Mouse (Mus musculus): Measurements from ENCODE around the gene Gart. TPM values are rescaled to one million over a fixed set of nuclear protein-coding genes. Genes with fewer than 3 reads are reported as not detected.

Gart gene
- polyA plus RNA-seq, 1 experiment from 2014 or later = 128 TPM

DNA sequence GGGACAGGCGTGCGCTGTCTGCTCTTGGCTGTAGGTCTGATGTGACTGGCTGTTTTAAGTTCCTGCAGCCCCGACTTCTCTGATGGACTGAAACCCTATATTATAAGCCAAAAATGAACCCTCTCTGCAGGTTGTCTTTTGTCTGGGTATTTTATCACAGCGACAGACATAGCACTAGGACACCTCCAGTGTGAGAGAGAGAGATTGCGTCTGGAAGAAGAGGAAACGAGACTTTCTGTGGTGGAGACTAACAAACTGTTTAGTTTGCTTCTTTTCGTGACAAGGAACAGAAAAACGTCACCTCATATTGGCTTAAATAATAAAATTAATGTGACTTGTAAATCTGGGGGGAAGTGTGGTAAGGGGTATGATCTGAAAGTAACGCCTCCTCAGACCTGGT lies 45.1 kb downstream of the Gart start:
- no peak for ATAC-seq (replicated peaks; ENCODE audit: low FRiP score)
- WGBS = 39% methylated on average over 9 of the region's 9 CpGs
- Histone ChIP-seq H3K9me3 (replicated peaks) (no peaks in the 10 kb centered on the region), H3K27ac (no peak overlapping the region), H3K4me1 (peaks cover 8% of the 10 kb centered on the region), H3K4me3 (replicated peaks) (no peak overlapping the region), H3K36me3 (no peaks in the 10 kb centered on the region), H3K9ac (no peak overlapping the region), H3K4me2 (no peak overlapping the region), H3K27me3 (peaks cover 24% of the 10 kb centered on the region)

DNA sequence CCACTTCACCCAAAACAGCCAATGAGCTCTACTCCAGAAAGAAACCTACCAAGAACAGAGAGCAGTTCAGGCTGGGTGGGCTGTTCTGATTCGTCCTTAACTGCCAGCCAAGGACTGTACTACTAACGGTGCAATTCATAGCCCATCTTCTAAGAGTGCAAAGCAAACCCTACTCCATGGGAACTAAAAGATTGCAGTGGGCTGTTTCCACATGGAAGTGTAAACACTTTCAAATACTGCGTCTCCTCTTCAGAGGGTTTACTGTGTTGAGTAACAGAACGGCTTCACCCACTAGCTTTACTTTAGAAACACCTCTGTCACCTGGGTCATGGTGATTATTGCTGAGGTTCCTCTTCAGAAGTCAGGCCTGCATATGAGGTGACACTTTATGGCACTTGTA lies 45.7 kb downstream of the Gart start:
- Histone ChIP-seq H3K4me2 (no peak overlapping the region), H3K27me3 (peaks cover 24% of the 10 kb centered on the region), H3K4me1 (peaks cover 13% of the 10 kb centered on the region), H3K9ac (no peak overlapping the region), H3K27ac (no peak overlapping the region), H3K36me3 (no peaks in the 10 kb centered on the region), H3K4me3 (replicated peaks) (no peak overlapping the region), H3K9me3 (replicated peaks) (no peaks in the 10 kb centered on the region)
- no peak for ATAC-seq (replicated peaks; ENCODE audit: low FRiP score)
- WGBS = 32% methylated on average over 4 of the region's 4 CpGs

- H3K36me3 ChIP-seq = no peaks in the 10 kb centered on the region
- no peak overlapping the region for H3K9ac ChIP-seq
- H3K4me3 ChIP-seq (replicated peaks) = no peak overlapping the region
- H3K27me3 ChIP-seq = peaks cover 24% of the 10 kb centered on the region
- H3K9me3 ChIP-seq (replicated peaks) = no peaks in the 10 kb centered on the region
- H3K4me1 ChIP-seq = peaks cover 23% of the 10 kb centered on the region
- no peak overlapping the region for H3K4me2 ChIP-seq
- H3K27ac ChIP-seq = no peak overlapping the region
- no peak for ATAC-seq (replicated peaks; ENCODE audit: low FRiP score)
Measured at GRCm38 (mm10) chr16:91599242-91599641, 47.5 kb downstream of the Gart start.

- Histone ChIP-seq H3K4me3 (replicated peaks) (peak within 1 kb of the TSS; percentile 80), H3K4me1 (peaks cover 38% of the 10 kb centered on the region), H3K9me3 (replicated peaks) (no peaks in the 10 kb centered on the region), H3K36me3 (no peaks in the 10 kb centered on the region), H3K27ac (no peak within 1 kb of the TSS), H3K4me2 (peak within 1 kb of the TSS; percentile 96), H3K27me3 (peaks cover 24% of the 10 kb centered on the region), H3K9ac (peak within 1 kb of the TSS; percentile 68)
- peak; percentile 99 for ATAC-seq (replicated peaks; ENCODE audit: low FRiP score)
- WGBS = under 1% methylated on average over 34 of the region's 34 CpGs
Measured at GRCm38 (mm10) chr16:91597672-91598010, 49.1 kb downstream of the Gart start, which contains the start of gene Tmem50b. TSS of gene Tmem50b (minus strand) at chr16:91597800.

GRCm38 (mm10) chr16:91596779-91597671 lies 49.7 kb downstream of the Gart start:
- WGBS = under 1% methylated on average over 75 of the region's 75 CpGs
- Histone ChIP-seq H3K27ac (no peak overlapping the region), H3K9ac (peak overlapping the region; percentile 68), H3K9me3 (replicated peaks) (no peaks in the 10 kb centered on the region), H3K27me3 (peaks cover 24% of the 10 kb centered on the region), H3K4me1 (peaks cover 44% of the 10 kb centered on the region), H3K36me3 (no peaks in the 10 kb centered on the region), H3K4me3 (replicated peaks) (peak overlapping the region; percentile 80), H3K4me2 (peak overlapping the region; percentile 96)
- ATAC-seq (replicated peaks; ENCODE audit: low FRiP score) = peak; percentile 0

DNA sequence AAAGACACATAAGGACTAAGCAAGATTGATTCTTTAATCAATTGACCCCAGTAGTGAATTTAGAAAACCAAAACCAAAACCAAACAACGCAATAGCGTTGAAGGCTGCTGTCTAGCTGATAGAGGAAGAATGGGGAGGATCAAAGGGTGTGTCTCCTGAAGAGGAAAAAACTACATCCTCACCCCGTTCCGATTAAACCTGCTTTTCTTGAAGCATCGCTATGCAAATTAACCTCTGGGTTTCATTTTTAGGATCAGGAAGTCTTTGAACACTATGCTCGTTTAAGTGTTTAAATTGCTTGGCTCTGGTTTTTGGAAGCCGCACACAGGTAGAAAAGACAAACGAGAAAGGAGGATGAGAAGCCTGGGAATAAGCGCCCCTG lies 50.4 kb downstream of the Gart start:
- peak overlapping the region; percentile 68; the same call in 1 of the 2 replicates for H3K9ac ChIP-seq

GRCm38 (mm10) chr16:91595076-91595475 lies 51.7 kb downstream of the Gart start:
- no peak overlapping the region for H3K4me3 ChIP-seq (replicated peaks)
- no peaks in the 10 kb centered on the region for H3K36me3 ChIP-seq
- 0 out of 2 replicates have a peak overlapping the region, but pooled peaks have one; percentile 14 for H3K9ac ChIP-seq
- 80% methylated on average over 6 of the region's 6 CpGs for WGBS
- peaks cover 51% of the 10 kb centered on the region for H3K4me1 ChIP-seq
- no peak overlapping the region for H3K4me2 ChIP-seq
- no peaks in the 10 kb centered on the region for H3K9me3 ChIP-seq (replicated peaks)
- H3K27ac ChIP-seq = no peak overlapping the region
- peaks cover 14% of the 10 kb centered on the region for H3K27me3 ChIP-seq
- no peak for ATAC-seq (replicated peaks; ENCODE audit: low FRiP score)

More for the DNA sequence above, 50.4 kb downstream of the Gart start:
- Histone ChIP-seq H3K27me3 (peaks cover 21% of the 10 kb centered on the region), H3K27ac (no peak overlapping the region), H3K4me2 (peak overlapping the region; percentile 96), H3K4me3 (replicated peaks) (peak overlapping the region; percentile 80), H3K9me3 (replicated peaks) (no peaks in the 10 kb centered on the region), H3K4me1 (peaks cover 47% of the 10 kb centered on the region), H3K36me3 (no peaks in the 10 kb centered on the region)
- 20% methylated on average over 9 of the region's 9 CpGs for WGBS
- no peak for ATAC-seq (replicated peaks; ENCODE audit: low FRiP score)

DNA sequence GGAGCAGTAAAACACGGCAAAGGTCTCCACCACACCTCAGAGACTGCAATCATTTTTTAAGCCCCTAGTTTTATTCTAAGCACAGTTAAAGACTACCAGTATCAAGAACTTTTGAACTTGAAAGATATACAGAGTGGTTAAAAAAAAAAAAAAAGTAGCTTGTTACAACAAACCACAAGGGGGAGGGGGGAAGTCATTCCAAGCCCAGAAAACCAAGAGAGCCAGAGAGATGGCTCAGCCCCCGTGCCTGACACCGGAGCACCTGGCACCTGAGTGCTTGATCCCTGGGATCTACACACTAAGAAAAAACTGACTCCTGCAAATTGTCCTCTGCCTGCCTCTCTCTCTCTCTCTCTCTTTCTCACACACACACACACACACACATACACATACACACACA lies 53.5 kb downstream of the Gart start:
- peaks cover 59% of the 10 kb centered on the region for H3K4me1 ChIP-seq
- H3K9me3 ChIP-seq (replicated peaks) = no peaks in the 10 kb centered on the region
- H3K27ac ChIP-seq = no peak overlapping the region
- 49% methylated on average over 3 of the region's 3 CpGs for WGBS
- peaks cover under 1% of the 10 kb centered on the region for H3K27me3 ChIP-seq
- ATAC-seq (replicated peaks; ENCODE audit: low FRiP score) = no peak
- H3K4me3 ChIP-seq (replicated peaks) = no peak overlapping the region
- H3K9ac ChIP-seq = no peak overlapping the region
- H3K4me2 ChIP-seq = no peak overlapping the region
- H3K36me3 ChIP-seq = no peaks in the 10 kb centered on the region

GRCm38 (mm10) chr16:91592162-91592561 lies 54.6 kb downstream of the Gart start:
- Histone ChIP-seq H3K27ac (no peak overlapping the region), H3K4me3 (replicated peaks) (no peak overlapping the region), H3K27me3 (no peaks in the 10 kb centered on the region), H3K9ac (no peak overlapping the region), H3K4me1 (peaks cover 55% of the 10 kb centered on the region), H3K4me2 (no peak overlapping the region), H3K9me3 (replicated peaks) (no peaks in the 10 kb centered on the region), H3K36me3 (no peaks in the 10 kb centered on the region)
- 44% methylated on average over 8 of the region's 8 CpGs for WGBS
- no peak for ATAC-seq (replicated peaks; ENCODE audit: low FRiP score)

GRCm38 (mm10) chr16:91588703-91589102 lies 58.0 kb downstream of the Gart start:
- Histone ChIP-seq H3K9ac (no peak overlapping the region), H3K9me3 (replicated peaks) (no peaks in the 10 kb centered on the region), H3K27me3 (no peaks in the 10 kb centered on the region), H3K4me1 (peaks cover 31% of the 10 kb centered on the region), H3K4me2 (no peak overlapping the region), H3K36me3 (peaks cover 4% of the 10 kb centered on the region; the same call in 1 of the 2 replicates), H3K27ac (no peak overlapping the region), H3K4me3 (replicated peaks) (no peak overlapping the region)
- 83% methylated on average over 3 of the region's 3 CpGs for WGBS
- no peak for ATAC-seq (replicated peaks; ENCODE audit: low FRiP score)

GRCm38 (mm10) chr16:91587730-91588453 lies 58.9 kb downstream of the Gart start:
- no peaks in the 10 kb centered on the region for H3K27me3 ChIP-seq
- no peak overlapping the region for H3K4me3 ChIP-seq (replicated peaks)
- H3K36me3 ChIP-seq = peaks cover 4% of the 10 kb centered on the region; the same call in 1 of the 2 replicates
- no peak overlapping the region for H3K4me2 ChIP-seq
- 72% methylated on average over 6 of the region's 6 CpGs for WGBS
- peaks cover 23% of the 10 kb centered on the region for H3K4me1 ChIP-seq
- H3K9ac ChIP-seq = no peak overlapping the region
- H3K9me3 ChIP-seq (replicated peaks) = no peaks in the 10 kb centered on the region
- ATAC-seq (replicated peaks; ENCODE audit: low FRiP score) = no peak
- H3K27ac ChIP-seq = no peak overlapping the region

- H3K4me3 ChIP-seq (replicated peaks) = no peak overlapping the region
- 85% methylated on average over 6 of the region's 6 CpGs for WGBS
- H3K36me3 ChIP-seq = peaks cover 8% of the 10 kb centered on the region
Measured at GRCm38 (mm10) chr16:91586244-91586643, 60.5 kb downstream of the Gart start.

More at GRCm38 (mm10) chr16:91586244-91586643, 60.5 kb downstream of the Gart start:
- Histone ChIP-seq H3K9ac (no peak overlapping the region), H3K4me1 (peaks cover 12% of the 10 kb centered on the region), H3K27me3 (no peaks in the 10 kb centered on the region), H3K4me2 (no peak overlapping the region), H3K9me3 (replicated peaks) (no peaks in the 10 kb centered on the region), H3K27ac (no peak overlapping the region)
- ATAC-seq (replicated peaks; ENCODE audit: low FRiP score) = no peak
